Mouse (Mus musculus) forebrain, embryonic 11.5 days (tissue): Measurements from ENCODE around the gene Kcnmb1. TPM values are rescaled to one million over a fixed set of nuclear protein-coding genes. Genes with fewer than 3 reads are reported as not detected.

ENCODE experiments used
- ATAC-seq: fragments of 200-750 bp; cut with Nextera tagmentation; replicated peaks from 2 replicates; pipeline ENCODE4 v1.8.0; 2017; ENCODE audit warnings: moderate TSS enrichment; ENCODE audit not compliant: low FRiP score
- DNase-seq: peaks from one replicate; pipeline ENCODE4 v3.0.0-alpha.2; 2017; ENCODE audit warnings: low spot score
- H3K27ac ChIP-seq: fragments of 300-500 bp; sonication (generic); 2 replicates; pipeline ENCODE4 v1.5.1; 2014; ENCODE audit warnings: low read depth, low read length
- H3K27me3 ChIP-seq: fragments of 300-500 bp; sonication (generic); 2 replicates; pipeline ENCODE4 v1.6.1; 2014; ENCODE audit warnings: mild to moderate bottlenecking, low read length, mixed read lengths; ENCODE audit not compliant: control insufficient read depth, insufficient read depth
- H3K36me3 ChIP-seq: fragments of 300-500 bp; sonication (generic); 2 replicates; pipeline ENCODE4 v1.6.1; 2014; ENCODE audit warnings: mild to moderate bottlenecking, low read length, moderate library complexity, mixed read lengths; ENCODE audit not compliant: control insufficient read depth, insufficient read depth
- H3K4me1 ChIP-seq: fragments of 300-500 bp; sonication (generic); replicated peaks from 2 replicates; pipeline ENCODE4 v1.6.1; 2014; ENCODE audit warnings: low read length, mixed read lengths; ENCODE audit not compliant: control insufficient read depth, insufficient read depth
- H3K4me2 ChIP-seq: fragments of 300-500 bp; sonication (generic); 2 replicates; pipeline ENCODE4 v1.6.1; 2014; ENCODE audit warnings: low read depth, mild to moderate bottlenecking, low read length, moderate library complexity, mixed read lengths; ENCODE audit not compliant: severe bottlenecking
- H3K4me3 ChIP-seq: fragments of 300-500 bp; sonication (generic); 2 replicates; pipeline ENCODE4 v1.5.1; 2014; ENCODE audit warnings: low read depth, low read length
- H3K9ac ChIP-seq: fragments of 300-500 bp; sonication (generic); 2 replicates; pipeline ENCODE4 v1.6.1; 2014; ENCODE audit warnings: low read length
- H3K9me3 ChIP-seq: fragments of 300-500 bp; sonication (generic); 2 replicates; pipeline ENCODE4 v1.6.1; 2016; ENCODE audit warnings: low read length, mixed read lengths; ENCODE audit not compliant: control insufficient read depth
- WGBS: fragments of 180-500 bp; shearing (Covaris S2); extraction: QIAGEN DNeasy Blood & Tissue Kit; methylation state at CpG from one replicate; pipeline ENCODE4 v1.1.7; 2014; 5-methylcytosine and 5-hydroxymethylcytosine counted together
- polyA plus RNA-seq: library from polyadenylated mRNA; unstranded; fragments of >200 nt; fragmentation: Nextera tagmentation; extraction: Ambion mirVana; gene quantifications from 2 replicates; pipeline ENCODE4 v1.2.1, GENCODE M21; 2014

Gene Kcnmb1
- polyA plus RNA-seq, 1 experiment from 2014 or later: 0.05 TPM

DNA sequence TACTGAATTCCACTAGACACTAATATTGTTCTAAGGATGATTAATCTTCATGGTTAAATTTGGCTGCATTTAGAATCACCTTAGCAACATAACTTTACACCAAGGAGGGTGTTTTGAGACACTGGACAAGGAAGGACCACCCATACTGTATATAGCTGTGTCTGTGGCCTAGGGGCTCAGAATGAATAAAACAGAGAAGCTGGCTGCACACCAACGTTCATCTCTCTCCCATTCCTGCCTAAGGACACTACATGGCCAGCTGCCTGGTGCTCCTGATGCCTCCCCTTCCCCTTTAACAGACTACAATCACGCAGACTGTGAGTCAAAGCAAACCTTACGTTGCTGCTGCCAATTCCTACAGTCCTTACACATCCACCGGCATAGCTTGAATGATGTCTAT is 6.8 kb upstream of the Kcnmb1 start:
- no peaks in the 10 kb centered on the region for H3K9me3 ChIP-seq
- H3K4me1 ChIP-seq: no peaks in the 10 kb centered on the region
- no peak overlapping the region for H3K9ac ChIP-seq
- no peak overlapping the region for H3K4me3 ChIP-seq
- H3K27ac ChIP-seq: no peak overlapping the region
- H3K27me3 ChIP-seq: no peaks in the 10 kb centered on the region
- 82% methylated on average over 4 of the region's 4 CpGs for WGBS
- DNase-seq (no peak), ATAC-seq (no peak)
- no peak overlapping the region for H3K4me2 ChIP-seq
- no peaks in the 10 kb centered on the region for H3K36me3 ChIP-seq

- WGBS: 86% methylated on average over 5 of the region's 5 CpGs
These were observed 6.2 kb upstream of the Kcnmb1 start for GRCm38 (mm10) chr11:33956623-33957022.

GRCm38 (mm10) chr11:33957595-33957994 is 5.2 kb upstream of the Kcnmb1 start:
- Histone ChIP-seq H3K36me3 (no peaks in the 10 kb centered on the region), H3K9me3 (no peaks in the 10 kb centered on the region), H3K27me3 (no peaks in the 10 kb centered on the region), H3K4me3 (no peak overlapping the region), H3K27ac (no peak overlapping the region), H3K4me2 (no peak overlapping the region), H3K9ac (no peak overlapping the region), H3K4me1 (no peaks in the 10 kb centered on the region)
- ATAC-seq: no peak
- DNase-seq: no peak
- WGBS: 91% methylated on average over 6 of the region's 6 CpGs

More at GRCm38 (mm10) chr11:33956623-33957022, 6.2 kb upstream of the Kcnmb1 start:
- H3K4me1 ChIP-seq: no peaks in the 10 kb centered on the region
- DNase-seq (no peak), ATAC-seq (no peak)
- H3K9ac ChIP-seq: no peak overlapping the region
- no peaks in the 10 kb centered on the region for H3K36me3 ChIP-seq
- H3K4me3 ChIP-seq: no peak overlapping the region
- H3K27ac ChIP-seq: no peak overlapping the region
- H3K27me3 ChIP-seq: no peaks in the 10 kb centered on the region
- no peak overlapping the region for H3K4me2 ChIP-seq
- H3K9me3 ChIP-seq: no peaks in the 10 kb centered on the region

- no peaks in the 10 kb centered on the region for H3K4me1 ChIP-seq
- H3K4me2 ChIP-seq: no peak overlapping the region
- no peak overlapping the region for H3K27ac ChIP-seq
- no peaks in the 10 kb centered on the region for H3K27me3 ChIP-seq
- ATAC-seq (no peak), DNase-seq (no peak)
- H3K9me3 ChIP-seq: no peaks in the 10 kb centered on the region
- no peaks in the 10 kb centered on the region for H3K36me3 ChIP-seq
- WGBS: 86% methylated on average over 8 of the region's 8 CpGs
- H3K9ac ChIP-seq: no peak overlapping the region
- no peak overlapping the region for H3K4me3 ChIP-seq
These were observed 4.1 kb upstream of the Kcnmb1 start for GRCm38 (mm10) chr11:33958713-33959112.

DNA sequence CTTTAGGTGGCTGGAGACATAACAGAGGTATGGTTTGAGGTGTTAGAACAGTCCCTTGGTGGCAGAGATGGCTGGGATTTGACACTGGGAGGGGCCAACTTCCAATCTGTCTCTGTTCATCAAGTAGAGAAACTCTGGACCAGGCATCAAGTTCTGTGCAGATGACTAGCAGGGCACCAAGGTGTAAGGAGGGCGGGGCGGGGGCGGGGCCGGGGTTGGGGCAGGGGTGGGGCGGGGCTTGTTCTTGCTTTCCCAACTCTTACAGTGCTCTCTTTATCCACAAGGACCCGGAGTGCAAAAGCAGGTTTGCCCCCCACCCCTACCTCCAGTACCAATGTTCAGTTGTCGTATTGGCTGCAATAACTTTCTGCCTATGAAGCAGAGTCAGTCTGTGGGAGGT is 635 bp upstream of the Kcnmb1 start:
- no peaks in the 10 kb centered on the region for H3K27me3 ChIP-seq
- no peaks in the 10 kb centered on the region for H3K4me1 ChIP-seq
- H3K36me3 ChIP-seq: no peaks in the 10 kb centered on the region
- no peak overlapping the region for H3K9ac ChIP-seq
- no peak overlapping the region for H3K4me2 ChIP-seq
- H3K4me3 ChIP-seq: no peak overlapping the region
- ATAC-seq: no peak
- H3K27ac ChIP-seq: no peak overlapping the region
- no peaks in the 10 kb centered on the region for H3K9me3 ChIP-seq
- 51% methylated on average over 7 of the region's 7 CpGs for WGBS
- no peak for DNase-seq

DNA sequence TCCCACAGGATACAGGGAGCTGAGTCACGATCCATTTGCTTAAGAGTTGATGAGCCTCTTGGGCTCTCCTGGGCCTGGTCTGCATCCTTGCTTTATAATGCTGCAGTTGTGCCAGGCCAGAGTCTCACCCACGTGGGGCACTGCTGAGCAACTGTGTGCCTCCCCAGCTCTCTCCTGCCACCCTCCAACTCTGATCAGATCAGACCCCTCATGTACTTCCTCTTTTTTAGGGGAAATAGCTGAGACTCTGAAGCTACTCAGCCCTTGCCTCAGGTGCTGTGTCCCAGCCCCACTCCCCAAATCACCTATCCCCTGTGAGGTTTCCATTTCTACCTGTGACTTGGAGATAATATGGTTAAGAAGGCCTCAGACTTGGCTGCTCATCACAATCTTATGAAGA is 2.6 kb downstream of the Kcnmb1 start:
- WGBS: 67% methylated on average over 2 of the region's 2 CpGs
- no peak for ATAC-seq
- no peaks in the 10 kb centered on the region for H3K9me3 ChIP-seq
- no peaks in the 10 kb centered on the region for H3K36me3 ChIP-seq
- no peaks in the 10 kb centered on the region for H3K27me3 ChIP-seq
- DNase-seq: no peak
- H3K4me3 ChIP-seq: no peak overlapping the region
- no peak overlapping the region for H3K4me2 ChIP-seq
- H3K9ac ChIP-seq: no peak overlapping the region
- no peak overlapping the region for H3K27ac ChIP-seq
- H3K4me1 ChIP-seq: no peaks in the 10 kb centered on the region

DNA sequence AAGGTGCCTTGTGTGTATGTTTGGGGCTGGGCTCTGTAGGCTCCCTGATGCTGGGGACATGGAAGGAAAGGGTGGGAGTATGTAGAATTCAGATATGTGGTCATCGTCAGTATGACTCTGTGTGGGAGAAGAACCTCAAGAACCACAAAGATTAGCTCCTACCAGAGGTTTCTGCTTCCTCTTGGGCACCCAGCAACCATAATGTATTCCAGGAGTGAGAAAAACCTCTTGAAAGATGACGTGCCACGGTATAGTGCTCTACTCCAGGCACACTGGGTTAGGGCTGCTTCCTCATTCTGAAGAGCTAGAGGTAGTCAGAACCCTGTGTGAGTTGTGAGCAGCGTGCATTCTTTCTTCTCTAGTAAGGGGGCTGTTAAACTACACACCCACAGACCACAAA is 4.9 kb downstream of the Kcnmb1 start:
- H3K9ac ChIP-seq: no peak overlapping the region
- 80% methylated on average over 4 of the region's 4 CpGs for WGBS

GRCm38 (mm10) chr11:33969199-33969598 is 6.4 kb downstream of the Kcnmb1 start:
- Histone ChIP-seq H3K9ac (no peak overlapping the region), H3K4me1 (no peaks in the 10 kb centered on the region), H3K27me3 (no peaks in the 10 kb centered on the region), H3K27ac (no peak overlapping the region), H3K36me3 (no peaks in the 10 kb centered on the region), H3K4me3 (no peak overlapping the region), H3K4me2 (no peak overlapping the region), H3K9me3 (no peaks in the 10 kb centered on the region)
- ATAC-seq (no peak), DNase-seq (no peak)
- 84% methylated on average over 3 of the region's 3 CpGs for WGBS

More for the DNA sequence above, 4.9 kb downstream of the Kcnmb1 start:
- no peak overlapping the region for H3K4me3 ChIP-seq
- ATAC-seq (no peak), DNase-seq (no peak)
- no peak overlapping the region for H3K27ac ChIP-seq
- H3K4me1 ChIP-seq: no peaks in the 10 kb centered on the region
- H3K9me3 ChIP-seq: no peaks in the 10 kb centered on the region
- H3K36me3 ChIP-seq: no peaks in the 10 kb centered on the region
- H3K27me3 ChIP-seq: no peaks in the 10 kb centered on the region
- H3K4me2 ChIP-seq: no peak overlapping the region

DNA sequence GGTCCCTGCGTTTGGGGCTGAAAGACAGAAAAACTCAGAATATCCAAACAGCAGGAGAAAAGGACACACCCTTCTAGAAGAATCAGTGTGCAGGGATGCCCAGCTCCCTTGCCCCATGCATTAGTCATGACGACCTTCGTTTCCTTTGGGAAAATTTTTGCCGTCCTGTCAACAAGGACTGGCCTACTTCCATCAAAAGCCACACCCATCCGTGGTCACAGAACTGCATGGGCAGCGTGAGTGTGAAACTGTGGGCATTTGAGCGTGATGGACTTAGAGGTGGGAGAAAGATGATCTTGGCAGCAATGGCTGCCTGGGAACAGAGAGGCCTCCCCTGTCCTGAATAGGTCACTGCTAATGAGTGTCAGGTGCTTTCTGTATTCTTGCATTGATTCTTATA is 9.3 kb downstream of the Kcnmb1 start:
- Histone ChIP-seq H3K36me3 (no peaks in the 10 kb centered on the region), H3K4me2 (no peak overlapping the region), H3K27me3 (no peaks in the 10 kb centered on the region), H3K9me3 (no peaks in the 10 kb centered on the region), H3K27ac (no peak overlapping the region), H3K4me3 (no peak overlapping the region), H3K4me1 (no peaks in the 10 kb centered on the region), H3K9ac (no peak overlapping the region)
- ATAC-seq (no peak), DNase-seq (no peak)
- 89% methylated on average over 7 of the region's 7 CpGs for WGBS
